Mouse (Mus musculus): Measurements from ENCODE around the gene Acvrl1. TPM values are rescaled to one million over a fixed set of nuclear protein-coding genes. Genes with fewer than 3 reads are reported as not detected.

Gene Acvrl1
- polyA plus RNA-seq (2016; fragmentation: Nextera tagmentation; extraction: Ambion mirVana) = 2.7 and 5.2 TPM in 2 replicates

DNA sequence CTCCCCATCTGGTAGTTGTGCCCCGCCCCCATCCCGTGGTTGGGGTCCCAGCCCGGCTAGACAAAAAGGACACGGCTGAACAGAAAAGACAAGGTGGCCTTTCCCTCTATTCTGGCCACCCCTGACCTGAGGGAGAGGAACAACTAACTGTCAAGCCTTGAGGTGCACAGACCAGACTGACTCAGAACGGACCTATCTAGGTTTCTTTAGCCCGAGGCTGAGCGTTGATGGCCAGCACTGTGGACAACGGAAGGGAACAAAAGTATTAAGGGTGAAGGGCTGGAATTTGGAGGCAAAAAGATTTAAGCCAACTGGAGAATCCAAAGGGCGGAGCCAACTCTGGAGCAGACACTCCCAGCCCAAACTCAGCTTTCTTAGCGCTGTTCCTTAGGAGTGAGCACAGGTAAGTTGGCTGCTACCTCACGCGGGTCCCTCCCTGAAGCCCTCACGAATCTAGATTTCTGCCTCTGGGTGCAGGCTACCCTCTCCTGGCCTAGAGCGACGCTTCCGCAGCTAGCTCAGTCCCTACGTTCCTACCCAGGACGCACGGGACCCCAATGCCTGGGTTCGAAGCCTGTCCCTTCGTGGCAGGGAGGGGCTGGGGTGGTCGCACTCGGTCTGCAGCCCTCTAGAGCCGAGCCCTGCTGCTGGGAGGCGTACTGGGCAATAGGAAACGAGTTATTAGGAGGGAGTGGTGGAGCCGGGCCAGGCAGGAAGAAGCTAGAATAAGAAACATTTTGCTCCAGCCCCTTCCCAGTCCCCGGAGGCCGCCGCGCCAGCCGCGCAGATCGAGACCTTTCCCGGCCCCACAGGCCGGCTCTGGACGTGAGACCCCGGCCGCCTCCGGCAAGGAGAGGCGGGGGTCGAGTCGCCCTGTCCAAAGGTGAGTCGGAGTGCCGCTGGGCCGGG is at the start of gene Acvrl1:
Gene Acvrl1, plus strand, starts transcription at position 342 of the 909 bp plus-strand sequence.
- Histone ChIP-seq H3K9me3 (no peaks in the 10 kb centered on the region), H3K4me3 (peak within 1 kb of the TSS; percentile 61), H3K27ac (peak within 1 kb of the TSS; percentile 83), H3K4me1 (peaks cover 47% of the 10 kb centered on the region), H3K36me3 (no peaks in the 10 kb centered on the region), H3K27me3 (ENCODE audit: insufficient read depth, poor library complexity, severe bottlenecking) (peaks cover 74% of the 10 kb centered on the region)
- 5% methylated on average over 46 of the region's 46 CpGs for WGBS
- DNase-seq (ENCODE audit: low spot score) = peak; percentile 74

DNA sequence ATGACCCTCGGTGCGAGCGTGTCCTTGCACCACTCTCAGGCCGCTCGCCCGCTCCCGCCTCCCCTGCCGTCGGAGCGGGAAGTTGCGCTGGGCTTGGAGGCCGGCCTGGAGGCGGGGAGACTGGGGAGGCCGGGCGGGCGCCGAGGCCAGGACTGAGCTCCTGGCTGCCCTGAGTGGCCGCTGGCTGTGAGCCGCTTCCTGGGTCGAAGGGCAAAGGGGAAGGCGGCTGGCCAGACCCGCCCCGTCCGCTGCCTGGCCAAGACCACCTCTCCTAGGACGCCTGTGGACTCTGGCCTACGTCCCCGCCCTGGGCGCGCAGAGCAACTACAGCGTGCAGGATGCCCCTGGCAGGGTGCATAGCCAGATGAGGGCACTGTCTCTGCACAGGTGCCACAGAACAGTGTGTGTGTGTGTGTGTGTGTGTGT is 49.6 kb upstream of the Acvrl1 start:
- Histone ChIP-seq H3K9me3 (no peaks in the 10 kb centered on the region), H3K27ac (peak overlapping the region; percentile 97), H3K36me3 (no peaks in the 10 kb centered on the region), H3K4me3 (peak overlapping the region; percentile 98), H3K4me1 (peaks cover 77% of the 10 kb centered on the region), H3K27me3 (ENCODE audit: insufficient read depth, poor library complexity, severe bottlenecking) (peaks cover 7% of the 10 kb centered on the region)
- under 1% methylated on average over 28 of the region's 30 CpGs for WGBS
- peak; percentile 90 for DNase-seq (ENCODE audit: low spot score)

DNA sequence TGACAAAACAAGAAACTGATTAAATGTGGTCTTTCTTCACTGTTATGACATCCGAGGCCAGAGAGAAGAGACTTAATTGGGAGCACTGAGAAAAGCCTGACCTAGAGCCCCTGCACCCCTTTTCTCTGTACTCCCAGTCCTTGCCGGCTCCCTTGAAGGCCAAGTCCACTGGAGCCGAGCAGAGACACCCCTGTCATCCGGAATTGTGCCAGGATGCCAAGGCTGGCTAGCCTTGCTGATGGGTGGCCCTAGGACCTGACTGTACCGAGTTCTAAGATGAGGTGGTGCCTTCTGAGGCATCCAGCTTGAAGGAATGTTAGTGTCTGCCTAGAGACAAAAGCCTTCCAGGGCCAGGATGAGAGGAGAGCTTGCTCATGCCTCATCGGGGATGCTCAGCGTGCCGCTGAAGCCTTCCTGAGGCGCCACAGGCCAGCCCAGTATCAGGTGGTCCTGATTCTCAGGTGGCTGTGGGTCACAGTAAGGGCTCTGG is 48.2 kb upstream of the Acvrl1 start:
- H3K27me3 ChIP-seq (ENCODE audit: insufficient read depth, poor library complexity, severe bottlenecking) = peaks cover 7% of the 10 kb centered on the region
- no peaks in the 10 kb centered on the region for H3K9me3 ChIP-seq
- H3K4me1 ChIP-seq = peaks cover 74% of the 10 kb centered on the region
- peak overlapping the region; percentile 56; the same call in 1 of the 2 replicates for H3K27ac ChIP-seq
- no peak for DNase-seq (ENCODE audit: low spot score)
- H3K4me3 ChIP-seq = no peak overlapping the region
- WGBS = 80% methylated on average over 9 of the region's 9 CpGs
- no peaks in the 10 kb centered on the region for H3K36me3 ChIP-seq

- peaks cover 67% of the 10 kb centered on the region for H3K4me1 ChIP-seq
- H3K27me3 ChIP-seq (ENCODE audit: insufficient read depth, poor library complexity, severe bottlenecking) = peaks cover 7% of the 10 kb centered on the region
- peak overlapping the region; percentile 62; the same call in 1 of the 2 replicates for H3K27ac ChIP-seq
- no peaks in the 10 kb centered on the region for H3K9me3 ChIP-seq
- no peaks in the 10 kb centered on the region for H3K36me3 ChIP-seq
- no peak for DNase-seq (ENCODE audit: low spot score)
- 67% methylated on average over 7 of the region's 7 CpGs for WGBS
- no peak overlapping the region for H3K4me3 ChIP-seq
These were observed 47.2 kb upstream of the Acvrl1 start for GRCm38 (mm10) chr15:101081035-101081548.

DNA sequence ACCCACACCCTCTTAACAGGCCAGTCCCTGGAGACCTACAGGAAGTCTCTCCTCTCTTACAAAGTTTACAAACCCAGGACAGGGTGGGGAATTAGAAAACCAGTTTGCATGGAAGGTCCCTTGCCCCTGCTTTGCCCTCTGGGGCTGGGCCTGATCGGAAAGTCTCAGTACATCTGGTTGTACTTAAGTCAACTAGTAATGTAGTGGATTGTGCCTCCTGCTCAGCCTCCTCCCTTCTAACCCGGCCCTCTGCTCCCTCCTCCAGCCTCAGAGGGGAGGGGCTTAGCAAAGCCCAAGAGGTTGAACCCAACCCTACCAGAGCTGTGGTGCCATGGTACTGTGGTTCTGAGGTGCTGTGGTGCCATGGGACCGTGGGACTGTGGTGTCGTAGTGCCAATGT is 46.1 kb upstream of the Acvrl1 start:
- Histone ChIP-seq H3K4me1 (peaks cover 56% of the 10 kb centered on the region), H3K36me3 (no peaks in the 10 kb centered on the region), H3K27ac (peak overlapping the region; percentile 59), H3K4me3 (no peak overlapping the region), H3K27me3 (ENCODE audit: insufficient read depth, poor library complexity, severe bottlenecking) (no peaks in the 10 kb centered on the region), H3K9me3 (no peaks in the 10 kb centered on the region)
- no peak for DNase-seq (ENCODE audit: low spot score)
- WGBS = 46% methylated on average over 4 of the region's 4 CpGs

DNA sequence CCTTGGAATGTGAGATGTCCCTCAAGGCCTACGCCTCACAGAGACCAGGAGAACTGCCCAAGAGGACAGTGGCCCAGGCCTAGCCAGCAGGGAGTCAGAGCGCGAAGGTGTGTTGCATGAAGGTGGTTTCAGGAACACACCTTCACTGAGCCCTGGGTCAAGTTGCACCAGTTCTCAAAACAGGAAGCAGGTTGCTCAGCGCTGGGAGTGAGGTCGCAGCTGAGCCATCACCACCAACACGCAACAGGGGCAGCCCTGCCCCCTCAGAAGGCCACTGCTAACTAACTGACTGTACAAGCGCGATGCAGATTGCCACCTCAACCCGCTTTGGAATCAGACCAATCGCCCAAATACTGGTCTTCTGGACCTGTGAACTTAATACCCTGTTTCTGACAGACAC is 43.8 kb upstream of the Acvrl1 start:
- peaks cover 33% of the 10 kb centered on the region for H3K4me1 ChIP-seq
- H3K4me3 ChIP-seq = no peak overlapping the region
- no peak overlapping the region for H3K27ac ChIP-seq
- DNase-seq (ENCODE audit: low spot score) = no peak
- H3K27me3 ChIP-seq (ENCODE audit: insufficient read depth, poor library complexity, severe bottlenecking) = no peaks in the 10 kb centered on the region
- no peaks in the 10 kb centered on the region for H3K36me3 ChIP-seq
- no peaks in the 10 kb centered on the region for H3K9me3 ChIP-seq
- WGBS = 60% methylated on average over 10 of the region's 10 CpGs

GRCm38 (mm10) chr15:101086451-101086850 is 41.9 kb upstream of the Acvrl1 start:
- Histone ChIP-seq H3K4me1 (peaks cover 14% of the 10 kb centered on the region), H3K27me3 (ENCODE audit: insufficient read depth, poor library complexity, severe bottlenecking) (no peaks in the 10 kb centered on the region), H3K4me3 (no peak overlapping the region), H3K9me3 (no peaks in the 10 kb centered on the region), H3K36me3 (no peaks in the 10 kb centered on the region), H3K27ac (no peak overlapping the region)
- WGBS = 76% methylated on average over 9 of the region's 9 CpGs
- no peak for DNase-seq (ENCODE audit: low spot score)

GRCm38 (mm10) chr15:101086956-101087355 is 41.4 kb upstream of the Acvrl1 start:
- Histone ChIP-seq H3K9me3 (no peaks in the 10 kb centered on the region), H3K27me3 (ENCODE audit: insufficient read depth, poor library complexity, severe bottlenecking) (peaks cover 2% of the 10 kb centered on the region; the same call in 1 of the 2 replicates), H3K36me3 (no peaks in the 10 kb centered on the region), H3K4me3 (no peak overlapping the region), H3K4me1 (peaks cover 13% of the 10 kb centered on the region), H3K27ac (no peak overlapping the region)
- WGBS = 71% methylated on average over 3 of the region's 3 CpGs
- no peak for DNase-seq (ENCODE audit: low spot score)

DNA sequence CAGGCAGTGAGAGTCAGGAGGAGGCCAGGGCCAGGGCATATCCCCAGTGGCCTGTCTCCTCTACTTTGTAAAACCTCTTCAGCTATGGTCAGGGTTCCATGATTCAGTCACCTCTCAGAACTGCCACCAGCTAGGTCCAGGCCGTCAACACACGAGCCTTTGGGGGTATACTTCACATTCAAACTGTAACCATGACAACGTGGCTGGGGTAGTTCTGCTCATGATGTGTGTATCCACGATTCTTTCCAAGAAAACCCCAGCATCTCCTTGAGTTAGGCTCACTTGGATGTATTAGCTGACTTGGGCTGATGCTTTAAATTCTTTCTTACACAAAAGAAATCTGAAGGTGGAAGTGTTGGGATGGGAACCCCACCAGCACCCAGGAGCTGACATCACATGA is 40.0 kb upstream of the Acvrl1 start:
- Histone ChIP-seq H3K4me1 (peaks cover 20% of the 10 kb centered on the region), H3K9me3 (no peaks in the 10 kb centered on the region), H3K27me3 (ENCODE audit: insufficient read depth, poor library complexity, severe bottlenecking) (peaks cover 8% of the 10 kb centered on the region; the same call in 1 of the 2 replicates), H3K36me3 (no peaks in the 10 kb centered on the region), H3K27ac (no peak overlapping the region), H3K4me3 (no peak overlapping the region)
- WGBS = 78% methylated on average over 4 of the region's 4 CpGs
- no peak for DNase-seq (ENCODE audit: low spot score)

DNA sequence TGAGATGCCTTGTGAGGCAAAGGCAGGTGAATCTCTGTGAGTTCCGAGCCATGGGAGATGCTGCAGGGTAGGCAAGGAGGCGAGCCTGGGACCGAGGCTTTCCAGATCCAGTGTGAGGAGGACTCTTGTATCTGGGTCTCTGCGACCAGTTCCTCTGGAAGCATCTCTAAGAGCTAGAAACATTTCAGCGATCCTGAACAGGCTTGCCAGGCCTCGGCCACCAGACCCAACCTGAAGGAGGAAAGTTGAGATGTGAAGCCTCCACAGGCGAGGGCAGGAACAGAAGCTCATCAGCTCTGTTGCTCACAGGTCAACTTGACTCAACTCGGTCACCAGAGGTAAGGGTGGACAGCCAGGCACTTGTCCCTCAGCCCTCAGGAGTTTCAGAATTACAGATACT is 36.8 kb upstream of the Acvrl1 start:
- 89% methylated on average over 8 of the region's 8 CpGs for whole genome bisulfite sequencing
- no peaks in the 10 kb centered on the region for H3K36me3 ChIP-seq
- H3K4me1 ChIP-seq = peaks cover 41% of the 10 kb centered on the region
- H3K4me3 ChIP-seq = no peak overlapping the region
- H3K27me3 ChIP-seq (ENCODE audit: insufficient read depth, poor library complexity, severe bottlenecking) = peaks cover 17% of the 10 kb centered on the region; the same call in 1 of the 2 replicates
- H3K9me3 ChIP-seq = no peaks in the 10 kb centered on the region
- H3K27ac ChIP-seq = no peak overlapping the region; the same call in 1 of the 2 replicates
- no peak for DNase-seq (ENCODE audit: low spot score)

DNA sequence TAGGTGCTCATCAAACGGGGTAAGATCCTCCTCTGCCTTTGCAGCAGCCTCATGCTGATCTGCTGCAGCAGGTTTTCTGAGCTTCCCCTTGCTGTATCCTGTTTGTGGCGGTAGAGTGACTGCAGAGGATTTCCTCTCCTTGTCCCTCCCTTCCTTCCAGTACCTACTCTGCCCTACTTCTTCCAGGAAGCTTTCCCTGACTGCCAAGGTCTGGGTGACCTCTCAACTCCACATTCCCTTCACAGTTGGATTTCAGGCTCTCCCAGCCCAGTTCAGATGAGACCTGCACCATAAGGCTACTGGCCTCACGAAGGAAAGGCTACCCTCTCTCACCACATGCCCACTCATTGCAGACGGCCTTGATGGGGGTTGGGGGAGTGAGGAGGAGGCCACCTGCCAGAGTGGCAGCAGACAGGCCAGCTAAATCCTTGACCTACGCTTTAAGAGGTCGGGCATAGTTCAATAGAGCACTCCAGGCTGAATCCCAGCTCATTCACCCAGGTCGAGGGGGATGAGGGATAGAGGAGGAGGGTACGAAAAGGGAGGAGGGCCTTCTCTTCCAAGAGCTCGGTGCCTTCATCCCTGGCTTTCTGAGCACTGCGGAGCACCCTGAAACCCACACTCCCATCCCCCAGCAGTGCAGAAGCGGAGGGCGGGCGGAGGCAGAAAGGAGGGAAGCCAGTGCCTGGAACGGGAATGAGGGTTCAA is 36.0 kb upstream of the Acvrl1 start:
- Histone ChIP-seq H3K4me3 (peak overlapping the region; percentile 22), H3K27me3 (ENCODE audit: insufficient read depth, poor library complexity, severe bottlenecking) (peaks cover 24% of the 10 kb centered on the region), H3K9me3 (no peaks in the 10 kb centered on the region), H3K27ac (peak overlapping the region; percentile 74), H3K4me1 (peaks cover 41% of the 10 kb centered on the region), H3K36me3 (no peaks in the 10 kb centered on the region)
- WGBS = 34% methylated on average over 14 of the region's 14 CpGs
- no peak for DNase-seq (ENCODE audit: low spot score)

DNA sequence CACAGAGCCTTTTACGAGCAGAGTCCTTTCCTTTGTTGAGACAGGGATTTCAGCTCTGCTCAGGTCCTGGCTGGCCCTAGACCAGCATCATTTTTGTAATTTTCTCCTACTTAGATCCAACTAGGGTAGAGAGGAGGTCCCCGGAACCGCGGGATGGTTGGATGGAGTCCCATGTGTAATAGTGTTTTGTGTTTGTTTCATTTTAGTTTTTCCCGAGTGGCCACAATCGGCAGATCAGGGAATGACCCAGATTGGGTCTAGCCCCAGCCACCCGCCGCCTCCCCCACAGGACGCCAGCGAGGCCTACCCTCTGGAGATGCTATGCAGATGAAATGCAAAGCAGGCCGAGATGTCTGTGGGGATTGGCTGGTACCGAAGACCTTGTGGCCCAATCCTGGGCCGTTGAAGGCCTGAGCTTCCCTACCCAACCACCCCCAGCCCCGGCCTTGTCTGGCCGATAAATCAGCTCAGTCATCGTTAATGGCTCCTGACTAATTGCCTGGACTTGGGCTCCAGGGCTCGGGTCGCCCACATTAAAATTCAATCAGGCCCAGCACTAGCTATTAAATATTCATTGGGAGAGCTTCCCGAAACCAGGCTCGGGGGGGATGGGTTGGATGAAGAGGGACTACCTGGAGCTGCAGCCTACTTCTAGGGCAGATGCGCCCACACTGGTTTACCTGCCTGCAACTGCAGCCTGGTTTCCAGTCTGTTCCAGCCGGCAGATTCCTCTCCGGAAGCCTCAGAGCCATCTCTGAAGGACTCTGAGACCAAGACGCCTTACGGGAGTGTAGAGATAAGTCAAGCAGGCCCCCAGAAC is 35.3 kb upstream of the Acvrl1 start:
- DNase-seq (ENCODE audit: low spot score) = no peak
- Histone ChIP-seq H3K27me3 (ENCODE audit: insufficient read depth, poor library complexity, severe bottlenecking) (peaks cover 29% of the 10 kb centered on the region), H3K36me3 (no peaks in the 10 kb centered on the region), H3K9me3 (no peaks in the 10 kb centered on the region), H3K4me1 (peaks cover 45% of the 10 kb centered on the region), H3K27ac (peak overlapping the region; percentile 57), H3K4me3 (peak overlapping the region; percentile 22)
- 12% methylated on average over 25 of the region's 25 CpGs for WGBS

All from heart, embryonic 10.5 days (tissue).